Mouse (Mus musculus): ENCODE data around the gene Elf2.

DNA sequence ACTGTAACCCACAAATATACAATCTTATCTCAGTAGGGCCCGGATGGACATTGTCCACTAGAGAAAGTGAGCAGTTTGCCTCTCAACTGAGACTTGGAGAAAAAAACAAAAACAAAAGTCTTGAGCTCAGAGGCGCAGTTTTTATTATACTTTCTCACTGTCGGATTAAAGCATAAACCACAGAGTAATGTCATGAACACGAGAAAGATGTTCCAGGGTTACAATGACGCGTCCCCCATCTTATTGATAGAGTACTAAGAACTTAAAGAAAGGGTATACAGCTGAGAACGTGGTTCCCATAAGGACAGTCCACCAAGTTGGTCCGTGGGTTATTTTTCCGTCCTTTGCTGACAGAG, 1.1 kb downstream of the Elf2 start:
- TF ChIP-seq CTCF (IDR thresholded peaks at IDR 0.05; ENCODE audit: borderline replicate concordance, control insufficient read depth, extremely low read depth, insufficient read depth, low read length, poor library complexity) (no peak), POLR2A (IDR thresholded peaks at IDR 0.05; ENCODE audit: control insufficient read depth, extremely low read depth, insufficient read depth, low read length, poor library complexity) (no peak)

All from thymus, adult 2 months (tissue).